ENCODE assay signal across 24 mouse cellular contexts in genomic region chr3:88698051-88698450, GRCm38 (mm10). TPM values are rescaled to one million over a fixed set of nuclear protein-coding genes. Genes with fewer than 3 reads are reported as not detected.
"Had no signal": no experiment of that assay in that cellular context is flagged by ENCODE, and none has a peak within 500 bp of the region (broad histone marks: within the 10 kb centered on the region; RNA-seq: fewer than 3 reads in every experiment).

No protein-coding gene starts in this region.

- H3K27ac ChIP-seq: neural tube, embryonic 13.5 days; neural tube, embryonic 15.5 days; stomach, embryonic 15.5 days; stomach, postnatal 0 days had no signal

- H3K9ac ChIP-seq: neural tube, embryonic 13.5 days; neural tube, embryonic 15.5 days; stomach, embryonic 15.5 days had no signal

- DNase-seq: retina, postnatal 1 day; right cerebral cortex, adult 18-20 months; right cerebral cortex, postnatal 14 days; right cerebral cortex, postnatal 25 days; right cerebral cortex, postnatal 4 days; spleen, adult 18-20 months; thymus, adult 18-20 months; thymus, adult 2 months; thymus, postnatal 14 days; thymus, postnatal 25 days; thymus, postnatal 36 days; thymus, postnatal 4 days had no signal

- H3K27me3 ChIP-seq: neural tube, embryonic 13.5 days; neural tube, embryonic 15.5 days; stomach, embryonic 15.5 days had no signal

- H3K4me3 ChIP-seq: neural tube, embryonic 13.5 days; neural tube, embryonic 15.5 days; stomach, embryonic 15.5 days had no signal

- H3K4me1 ChIP-seq: neural tube, embryonic 13.5 days; neural tube, embryonic 15.5 days; stomach, embryonic 15.5 days had no signal

- H3K9me3 ChIP-seq: neural tube, embryonic 13.5 days; neural tube, embryonic 15.5 days; stomach, embryonic 15.5 days had no signal

- H3K4me2 ChIP-seq: neural tube, embryonic 13.5 days; neural tube, embryonic 15.5 days; stomach, embryonic 15.5 days had no signal

RNA-seq across cellular contexts. Expression of gene Rxfp4, which starts 45.1 kb away (rescaled TPM):
- polyA plus RNA-seq: neural tube, embryonic 13.5 days; neural tube, embryonic 14.5 days; neural tube, embryonic 15.5 days; small intestine, adult 2 months; spleen, adult 2 months; stomach, embryonic 14.5 days; stomach, embryonic 15.5 days; stomach, embryonic 16.5 days; testis, adult 2 months; thymus, adult 2 months; thymus, postnatal 0 days; urinary bladder, adult 2 months had no signal
